Mouse (Mus musculus) MEL (cell line): ENCODE measurements around the gene Kdelr3. TPM values are rescaled to one million over a fixed set of nuclear protein-coding genes. Genes with fewer than 3 reads are reported as not detected.

Experiments
- DNase-seq: peaks from one replicate; pipeline ENCODE4 v3.0.0; 2011; ENCODE audit warnings: low read depth, low spot score
- H3K27ac ChIP-seq: 2 replicates; pipeline ENCODE4 v1.5.1; 2012; ENCODE audit warnings: low read depth, mild to moderate bottlenecking, control low read depth, low read length, moderate library complexity; ENCODE audit not compliant: control insufficient read depth
- H3K27me3 ChIP-seq, 2 experiments: fragments of 150-350 bp in 1 of 2; sonication (generic) in 1 of 2; 2 replicates each; pipeline ENCODE4 v1.6.1; 2012; ENCODE audit warnings: low read length in 2 of 2, mild to moderate bottlenecking in 2 of 2, improper control_type of control experiment in 1 of 2, moderate library complexity in 1 of 2; ENCODE audit not compliant: insufficient read depth in 2 of 2, control insufficient read depth in 1 of 2
- H3K36me3 ChIP-seq, 2 experiments: 2 replicates each; pipeline ENCODE4 v1.6.1; 2012 to 2014; ENCODE audit warnings: low read length in 2 of 2, improper control_type of control experiment in 1 of 2, inconsistent platforms in 1 of 2, mild to moderate bottlenecking in 1 of 2; ENCODE audit not compliant: insufficient read depth in 2 of 2, control insufficient read depth in 1 of 2
- H3K4me1 ChIP-seq, 2 experiments: fragments of 150-350 bp in 1 of 2; sonication (generic) in 1 of 2; 2 replicates each; pipeline ENCODE4 v1.6.1; 2012; ENCODE audit warnings: low read length in 2 of 2, improper control_type of control experiment in 1 of 2, mild to moderate bottlenecking in 1 of 2; ENCODE audit not compliant: insufficient read depth in 2 of 2, control insufficient read depth in 1 of 2
- H3K4me3 ChIP-seq, 2 experiments: fragments of 150-350 bp in 1 of 2; sonication (generic) in 1 of 2; 2 replicates each; pipeline ENCODE4 v1.5.1; 2012; ENCODE audit warnings: low read depth in 2 of 2, low read length in 2 of 2, mild to moderate bottlenecking in 2 of 2, moderate library complexity in 2 of 2, control low read depth in 1 of 2, improper control_type of control experiment in 1 of 2; ENCODE audit not compliant: control insufficient read depth in 1 of 2, insufficient read depth in 1 of 2
- H3K79me2 ChIP-seq: 2 replicates; pipeline ENCODE4 v1.6.1; 2012; ENCODE audit warnings: mild to moderate bottlenecking, low read length, moderate library complexity; ENCODE audit not compliant: control insufficient read depth, poor library complexity, insufficient read depth
- H3K9ac ChIP-seq: 2 replicates; pipeline ENCODE4 v1.6.1; 2012; ENCODE audit warnings: low read depth, mild to moderate bottlenecking, control low read depth, low read length, moderate library complexity; ENCODE audit not compliant: control insufficient read depth, poor library complexity, severe bottlenecking
- H3K9me3 ChIP-seq: fragments of 150-350 bp; sonication (generic); replicated peaks from 2 replicates; pipeline ENCODE4 v1.6.1; 2012; ENCODE audit warnings: mild to moderate bottlenecking, low read length, improper control_type of control experiment, moderate library complexity; ENCODE audit not compliant: insufficient read depth
- CHD1 ChIP-seq: IDR thresholded peaks from 2 replicates; pipeline ENCODE4 v1.6.1; 2012; ENCODE audit warnings: low read depth, mild to moderate bottlenecking, inconsistent platforms, low read length, improper control_type of control experiment
- CHD2 ChIP-seq: IDR thresholded peaks from 2 replicates; pipeline ENCODE4 v1.6.1; 2011; ENCODE audit warnings: low read length, improper control_type of control experiment
- CTCF ChIP-seq, 3 experiments: IDR thresholded peaks in 2 of 3; conservative IDR thresholded peaks in 1 of 3; 2 replicates each; pipeline ENCODE4 v1.5.1; 2011 to 2012; ENCODE audit warnings: low read length in 3 of 3, low read depth in 2 of 3, mild to moderate bottlenecking in 2 of 3, improper control_type of control experiment in 1 of 3, inconsistent platforms in 1 of 3, mixed read lengths in 1 of 3, moderate library complexity in 1 of 3; ENCODE audit not compliant: control insufficient read depth in 1 of 3, insufficient read depth in 1 of 3, poor library complexity in 1 of 3, severe bottlenecking in 1 of 3
- E2F4 ChIP-seq: IDR thresholded peaks from 2 replicates; pipeline ENCODE4 v1.6.1; 2011; ENCODE audit warnings: low read depth, low read length, improper control_type of control experiment, borderline replicate concordance
- ELF1 ChIP-seq: IDR thresholded peaks from 2 replicates; pipeline ENCODE4 v1.6.1; 2014; ENCODE audit warnings: low read depth, mild to moderate bottlenecking, inconsistent platforms, low read length, improper control_type of control experiment, moderate library complexity
- EP300 ChIP-seq, 2 experiments: IDR thresholded peaks; 2 replicates each; pipeline ENCODE4 v1.6.1; 2011; ENCODE audit warnings: improper control_type of control experiment in 2 of 2, low read length in 2 of 2, low read depth in 1 of 2, mild to moderate bottlenecking in 1 of 2
- ETS1 ChIP-seq: IDR thresholded peaks from 2 replicates; pipeline ENCODE4 v1.6.1; 2012; ENCODE audit warnings: low read depth, mild to moderate bottlenecking, inconsistent platforms, low read length, improper control_type of control experiment, moderate library complexity
- JUND ChIP-seq: IDR thresholded peaks from 2 replicates; pipeline ENCODE4 v1.6.1; 2011; ENCODE audit warnings: low read depth, mild to moderate bottlenecking, improper control_type of control experiment, low read length
- KAT2A ChIP-seq: conservative IDR thresholded peaks from 2 replicates; pipeline ENCODE4 v1.6.1; 2012; ENCODE audit warnings: low read depth, low read length, improper control_type of control experiment, inconsistent platforms
- MAX ChIP-seq: IDR thresholded peaks from 2 replicates; pipeline ENCODE4 v1.6.1; 2011; ENCODE audit warnings: low read length, improper control_type of control experiment
- MEF2A ChIP-seq: IDR thresholded peaks from 2 replicates; pipeline ENCODE4 v1.6.1; 2014; ENCODE audit warnings: low read depth, mild to moderate bottlenecking, inconsistent platforms, low read length, improper control_type of control experiment; ENCODE audit not compliant: poor library complexity, insufficient replicate concordance, severe bottlenecking; ENCODE audit errors: extremely low read depth
- MXI1 ChIP-seq: IDR thresholded peaks from 2 replicates; pipeline ENCODE4 v1.6.1; 2011; ENCODE audit warnings: mild to moderate bottlenecking, low read depth, low read length, improper control_type of control experiment
- MYB ChIP-seq: IDR thresholded peaks from 2 replicates; pipeline ENCODE4 v1.6.1; 2011; ENCODE audit warnings: mild to moderate bottlenecking, low read depth, low read length, improper control_type of control experiment
- NELFE ChIP-seq: IDR thresholded peaks from 2 replicates; pipeline ENCODE4 v1.6.1; 2011; ENCODE audit warnings: low read depth, low read length, improper control_type of control experiment
- POLR2AphosphoS5 ChIP-seq: IDR thresholded peaks from 2 replicates; pipeline ENCODE4 v1.6.1; 2012; ENCODE audit warnings: low read depth, borderline replicate concordance, mild to moderate bottlenecking, inconsistent platforms, low read length, moderate library complexity, mixed read lengths
- RAD21 ChIP-seq: IDR thresholded peaks from 2 replicates; pipeline ENCODE4 v1.6.1; 2011; ENCODE audit warnings: mild to moderate bottlenecking, low read depth, low read length, improper control_type of control experiment
- RCOR1 ChIP-seq: IDR thresholded peaks from 2 replicates; pipeline ENCODE4 v1.6.1; 2012; ENCODE audit warnings: low read depth, mild to moderate bottlenecking, inconsistent platforms, low read length, improper control_type of control experiment
- SIN3A ChIP-seq: IDR thresholded peaks from 2 replicates; pipeline ENCODE4 v1.6.1; 2012; ENCODE audit warnings: low read length, improper control_type of control experiment, inconsistent platforms
- TBP ChIP-seq: IDR thresholded peaks from 2 replicates; pipeline ENCODE4 v1.8.0; 2011; ENCODE audit warnings: low read depth, low read length, improper control_type of control experiment
- TCF12 ChIP-seq: IDR thresholded peaks from 2 replicates; pipeline ENCODE4 v1.6.1; 2014; ENCODE audit warnings: low read depth, mild to moderate bottlenecking, inconsistent platforms, low read length, improper control_type of control experiment, moderate library complexity
- UBTF ChIP-seq: IDR thresholded peaks from 2 replicates; pipeline ENCODE4 v1.6.1; 2012; ENCODE audit warnings: low read depth, mild to moderate bottlenecking, inconsistent platforms, low read length, improper control_type of control experiment, moderate library complexity, borderline replicate concordance; ENCODE audit not compliant: insufficient read depth
- USF1 ChIP-seq: IDR thresholded peaks from 2 replicates; pipeline ENCODE4 v1.6.1; 2014; ENCODE audit warnings: low read depth, mild to moderate bottlenecking, inconsistent platforms, low read length, improper control_type of control experiment, moderate library complexity
- ZC3H11A ChIP-seq: IDR thresholded peaks from 2 replicates; pipeline ENCODE4 v1.6.1; 2012; ENCODE audit warnings: low read depth, mild to moderate bottlenecking, inconsistent platforms, low read length, improper control_type of control experiment
- ZNF384 ChIP-seq: IDR thresholded peaks from 2 replicates; pipeline ENCODE4 v1.6.1; 2012; ENCODE audit warnings: low read depth, mild to moderate bottlenecking, inconsistent platforms, low read length, improper control_type of control experiment
- polyA plus RNA-seq, 2 experiments: library from polyadenylated mRNA; stranded (reverse) in 1 of 2; unstranded in 1 of 2; fragments of >175 nt in 1 of 2; fragments of >200 nt in 1 of 2; gene quantifications; 2 replicates each; pipeline versions ENCODE4 v1.2.1 to v1.2.4; 2012; ENCODE audit warnings: low replicate concordance in 2 of 2, low read depth in 1 of 2; ENCODE audit not compliant: insufficient read length in 2 of 2, insufficient read depth in 1 of 2, missing spikeins in 1 of 2
- total RNA-seq: library from RNA; depleted of rRNA; stranded (reverse); fragments of 300-350 nt; gene quantifications from 2 replicates; pipeline ENCODE4 v1.2.3, GENCODE M21; 2012

Gene Kdelr3
- total and polyA plus RNA-seq, 3 experiments = 14.5 to 32.2 TPM; not detected in 1

GRCm38 (mm10) chr15:79469577-79469976 is 46.6 kb upstream of the Kdelr3 start:
- TF ChIP-seq RAD21 (no peak), CTCF (IDR thresholded peaks at IDR 0.05 in 2 of 3, conservative IDR thresholded peaks at IDR 0.05 in 1 of 3; ENCODE audit: control insufficient read depth in 1 of 3, insufficient read depth in 1 of 3, low read depth in 2 of 3, low read length in 3 of 3, poor library complexity in 1 of 3, severe bottlenecking in 1 of 3) (peak in 2 of 3 experiments; percentile 6 to 18; a peak in 2 of 6 replicates)
- no peaks in the 10 kb centered on the region for H3K36me3 ChIP-seq
- H3K27me3 ChIP-seq = no peaks in the 10 kb centered on the region; a peak in 2 of 4 replicates
- H3K4me3 ChIP-seq = no peak overlapping the region
- no peaks in the 10 kb centered on the region for H3K9me3 ChIP-seq
- H3K9ac ChIP-seq = no peak overlapping the region
- H3K79me2 ChIP-seq = no peaks in the 10 kb centered on the region
- no peak for DNase-seq
- H3K4me1 ChIP-seq = no peaks in the 10 kb centered on the region
- no peak overlapping the region for H3K27ac ChIP-seq

- Histone ChIP-seq H3K27me3 (peaks cover 2% of the 10 kb centered on the region in 2 experiments), H3K27ac (no peak overlapping the region)
- DNase-seq = no peak
Observed at GRCm38 (mm10) chr15:79470583-79470982, 45.6 kb upstream of the Kdelr3 start.

GRCm38 (mm10) chr15:79471095-79471494 is 45.1 kb upstream of the Kdelr3 start:
- Histone ChIP-seq H3K79me2 (no peaks in the 10 kb centered on the region), H3K9me3 (no peaks in the 10 kb centered on the region), H3K27ac (no peak overlapping the region), H3K4me1 (no peaks in the 10 kb centered on the region), H3K27me3 (peaks cover 2 to 3% of the 10 kb centered on the region in 2 experiments), H3K9ac (no peak overlapping the region), H3K36me3 (no peaks in the 10 kb centered on the region), H3K4me3 (no peak overlapping the region)
- no peak for DNase-seq
- no peak for TF ChIP-seq CHD1
- TF ChIP-seq MEF2A = no peak
- TF ChIP-seq TBP = no peak
- no peak for TF ChIP-seq EP300 (IDR thresholded peaks at IDR 0.05; ENCODE audit: low read depth in 1 of 2, low read length in 2 of 2)
- TF ChIP-seq ZC3H11A = no peak
- no peak for TF ChIP-seq ZNF384
- no peak for TF ChIP-seq ETS1
- no peak for TF ChIP-seq RCOR1
- no peak for TF ChIP-seq ELF1
- TF ChIP-seq NELFE = no peak
- no peak for TF ChIP-seq JUND
- TF ChIP-seq E2F4 = no peak
- no peak for TF ChIP-seq MYB
- TF ChIP-seq TCF12 = no peak
- no peak for TF ChIP-seq POLR2AphosphoS5
- no peak for TF ChIP-seq USF1
- no peak for TF ChIP-seq RAD21
- no peak for TF ChIP-seq UBTF
- TF ChIP-seq CHD2 = no peak

More at GRCm38 (mm10) chr15:79470583-79470982, 45.6 kb upstream of the Kdelr3 start:
- no peak for TF ChIP-seq E2F4
- TF ChIP-seq MAX = no peak
- no peak for TF ChIP-seq JUND
- TF ChIP-seq MXI1 = no peak
- no peak for TF ChIP-seq SIN3A
- TF ChIP-seq KAT2A = no peak
- TF ChIP-seq ELF1 = no peak
- TF ChIP-seq CHD1 = no peak
- no peak overlapping the region for H3K4me3 ChIP-seq
- no peak overlapping the region for H3K9ac ChIP-seq
- no peaks in the 10 kb centered on the region for H3K9me3 ChIP-seq
- H3K4me1 ChIP-seq = no peaks in the 10 kb centered on the region
- H3K79me2 ChIP-seq = no peaks in the 10 kb centered on the region
- no peaks in the 10 kb centered on the region for H3K36me3 ChIP-seq
